Mouse (Mus musculus) right cerebral cortex, postnatal 25 days (tissue): ENCODE measurements around the gene Pnliprp2.

Experiments
- DNase-seq: peaks from one replicate; pipeline ENCODE4 v3.0.0; 2022

Pnliprp2 gene

GRCm38 (mm10) chr19:58805191-58805779, 45.8 kb downstream of the Pnliprp2 start:
- peak; percentile 48 for DNase-seq

- DNase-seq: peak; percentile 67
Observed at GRCm38 (mm10) chr19:58806364-58806763, 46.8 kb downstream of the Pnliprp2 start.

GRCm38 (mm10) chr19:58808864-58809263, 49.3 kb downstream of the Pnliprp2 start:
- DNase-seq: no peak

- DNase-seq: peak; percentile 31
Observed at GRCm38 (mm10) chr19:58810536-58810935, 51.0 kb downstream of the Pnliprp2 start.

- no peak for DNase-seq
Observed at GRCm38 (mm10) chr19:58815179-58815922, 55.8 kb downstream of the Pnliprp2 start.

GRCm38 (mm10) chr19:58816453-58817041, 57.0 kb downstream of the Pnliprp2 start:
- DNase-seq: peak; percentile 73

- no peak for DNase-seq
Observed at GRCm38 (mm10) chr19:58817398-58817797, 57.9 kb downstream of the Pnliprp2 start.

- DNase-seq: no peak
Observed at GRCm38 (mm10) chr19:58818571-58819415, 59.3 kb downstream of the Pnliprp2 start.

GRCm38 (mm10) chr19:58822454-58823200, 63.1 kb downstream of the Pnliprp2 start:
- peak; percentile 76 for DNase-seq

- no peak for DNase-seq
Observed at GRCm38 (mm10) chr19:58823301-58823700, 63.8 kb downstream of the Pnliprp2 start.

- DNase-seq: no peak
Observed at GRCm38 (mm10) chr19:58824316-58824715, 64.8 kb downstream of the Pnliprp2 start.
